Mouse (Mus musculus): Measurements from ENCODE around the gene Plac9a. TPM values are rescaled to one million over a fixed set of nuclear protein-coding genes. Genes with fewer than 3 reads are reported as not detected.
A peak's percentile ranks its signal among the peaks of the same experiment; 100 is the strongest.

Gene Plac9a
- polyA plus RNA-seq, 1 experiment = 0.10 TPM

DNA sequence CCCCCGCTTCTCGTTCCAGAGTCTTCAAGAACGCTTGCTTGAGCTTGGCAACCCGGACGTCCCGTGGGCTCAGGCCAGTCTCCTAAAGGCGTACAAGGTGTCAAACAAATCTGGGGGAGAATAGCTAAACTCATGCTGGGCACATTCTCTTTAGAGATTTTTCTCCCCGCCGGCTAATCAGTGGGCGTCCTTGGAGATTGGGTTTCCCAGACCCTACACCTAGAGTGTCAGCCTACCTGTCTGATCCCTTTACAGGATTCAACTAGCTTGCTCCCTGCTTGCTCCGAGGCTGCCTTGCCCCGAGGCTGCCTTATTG is 60.3 kb downstream of the Plac9a start:
- Histone ChIP-seq H3K36me3 (ENCODE audit: control insufficient read depth, insufficient read depth) (no peaks in the 10 kb centered on the region), H3K79me2 (ENCODE audit: control insufficient read depth, insufficient read depth) (peaks cover 46% of the 10 kb centered on the region), H3K4me2 (ENCODE audit: low read depth) (peak overlapping the region; percentile 74), H3K4me3 (peak overlapping the region; percentile 86), H3ac (ENCODE audit: control insufficient read depth, insufficient read length) (peak overlapping the region; percentile 36), H3K27me3 (ENCODE audit: control insufficient read depth, insufficient read depth, insufficient read length) (no peaks in the 10 kb centered on the region)
- TF ChIP-seq TCF12 (IDR thresholded peaks at IDR 0.05; ENCODE audit: insufficient read depth, poor library complexity, severe bottlenecking) = no peak
- TF ChIP-seq REST (IDR thresholded peaks at IDR 0.05; ENCODE audit: insufficient read depth, insufficient read length) = no peak
- TF ChIP-seq POLR2AphosphoS2 (IDR thresholded peaks at IDR 0.05; ENCODE audit: insufficient read length, low read depth) = no peak
- no peak for TF ChIP-seq MYOD1 (IDR thresholded peaks at IDR 0.05; ENCODE audit: control insufficient read depth in 1 of 3, insufficient read length in 2 of 3, low read depth in 2 of 3)
- no peak for TF ChIP-seq CEBPB (IDR thresholded peaks at IDR 0.05; ENCODE audit: insufficient read depth, poor library complexity, severe bottlenecking)
- TF ChIP-seq MAX (IDR thresholded peaks at IDR 0.05; ENCODE audit: low read depth) = no peak
- TF ChIP-seq USF1 (IDR thresholded peaks at IDR 0.05; ENCODE audit: low read depth) = no peak
- no peak for TF ChIP-seq TCF3 (IDR thresholded peaks at IDR 0.05; ENCODE audit: insufficient read length, low read depth)
- TF ChIP-seq SRF (IDR thresholded peaks at IDR 0.05; ENCODE audit: control insufficient read depth, insufficient read length, low read depth) = no peak
- TF ChIP-seq MYOG (IDR thresholded peaks at IDR 0.05; ENCODE audit: control insufficient read depth in 1 of 3, insufficient read depth in 1 of 3, insufficient read length in 2 of 3, low read depth in 2 of 3) = no peak

DNA sequence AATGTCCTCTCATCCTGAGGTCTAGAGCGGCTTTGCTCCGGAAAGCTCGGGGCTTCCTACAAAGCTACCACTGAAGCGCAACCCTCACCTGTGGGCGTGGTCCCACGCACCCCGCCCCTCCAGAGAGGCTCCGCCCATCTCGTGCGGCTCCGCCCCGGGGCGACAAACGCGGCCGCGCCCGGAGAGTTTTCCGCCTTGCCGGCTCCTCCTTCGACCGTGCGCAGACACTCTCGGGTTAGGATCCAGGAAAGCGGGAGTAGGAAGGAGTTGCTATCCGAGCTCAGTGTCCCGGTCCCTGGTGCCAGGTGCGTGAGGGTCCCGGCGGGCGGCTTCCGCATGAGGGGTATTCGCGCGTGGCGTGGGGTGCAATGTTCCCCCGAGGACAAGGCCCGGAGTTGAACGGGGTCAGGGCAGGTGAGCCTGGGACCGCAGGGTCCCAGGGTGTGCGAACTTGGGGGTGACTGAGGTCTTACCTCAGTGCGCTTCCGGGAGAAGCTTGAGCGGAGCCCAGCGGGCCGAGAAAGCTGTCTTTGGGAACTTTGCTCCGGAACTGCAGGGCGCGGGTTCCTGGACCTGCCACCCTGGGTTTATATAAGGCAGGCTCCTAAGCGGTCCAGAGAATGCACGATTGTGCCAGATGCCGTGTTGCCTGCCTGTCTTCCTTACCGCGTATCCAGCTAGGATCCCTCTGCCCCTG is 60.8 kb downstream of the Plac9a start, which contains the start of gene Anxa11:
TSS of gene Anxa11 (plus strand) at position 166 of the 697 bp plus-strand sequence.
- peak within 1 kb of the TSS; percentile 36 for H3ac ChIP-seq (ENCODE audit: control insufficient read depth, insufficient read length)
- peak within 1 kb of the TSS; percentile 86 for H3K4me3 ChIP-seq
- H3K79me2 ChIP-seq (ENCODE audit: control insufficient read depth, insufficient read depth) = peaks cover 42% of the 10 kb centered on the region
- TF ChIP-seq CEBPB (IDR thresholded peaks at IDR 0.05; ENCODE audit: insufficient read depth, poor library complexity, severe bottlenecking) (no peak), MYOD1 (IDR thresholded peaks at IDR 0.05; ENCODE audit: control insufficient read depth in 1 of 3, insufficient read length in 2 of 3, low read depth in 2 of 3) (no peak), TCF12 (IDR thresholded peaks at IDR 0.05; ENCODE audit: insufficient read depth, poor library complexity, severe bottlenecking) (no peak), E2F4 (IDR thresholded peaks at IDR 0.05; ENCODE audit: insufficient read depth) (no peak), TCF3 (IDR thresholded peaks at IDR 0.05; ENCODE audit: insufficient read length, low read depth) (no peak), SRF (IDR thresholded peaks at IDR 0.05; ENCODE audit: control insufficient read depth, insufficient read length, low read depth) (no peak), REST (IDR thresholded peaks at IDR 0.05; ENCODE audit: insufficient read depth, insufficient read length) (no peak), POLR2AphosphoS2 (IDR thresholded peaks at IDR 0.05; ENCODE audit: insufficient read length, low read depth) (peak; percentile 73), USF1 (IDR thresholded peaks at IDR 0.05; ENCODE audit: low read depth) (no peak), MAX (IDR thresholded peaks at IDR 0.05; ENCODE audit: low read depth) (no peak), MYOG (IDR thresholded peaks at IDR 0.05; ENCODE audit: control insufficient read depth in 1 of 3, insufficient read depth in 1 of 3, insufficient read length in 2 of 3, low read depth in 2 of 3) (peak in 1 of 3 experiments; percentile 26), POLR2A (IDR thresholded peaks at IDR 0.05; ENCODE audit: insufficient read length, low read depth) (peak; percentile 79)
- no peaks in the 10 kb centered on the region for H3K27me3 ChIP-seq (ENCODE audit: control insufficient read depth, insufficient read depth, insufficient read length)
- H3K36me3 ChIP-seq (ENCODE audit: control insufficient read depth, insufficient read depth) = no peaks in the 10 kb centered on the region
- H3K4me2 ChIP-seq (ENCODE audit: low read depth) = peak within 1 kb of the TSS; percentile 74

DNA sequence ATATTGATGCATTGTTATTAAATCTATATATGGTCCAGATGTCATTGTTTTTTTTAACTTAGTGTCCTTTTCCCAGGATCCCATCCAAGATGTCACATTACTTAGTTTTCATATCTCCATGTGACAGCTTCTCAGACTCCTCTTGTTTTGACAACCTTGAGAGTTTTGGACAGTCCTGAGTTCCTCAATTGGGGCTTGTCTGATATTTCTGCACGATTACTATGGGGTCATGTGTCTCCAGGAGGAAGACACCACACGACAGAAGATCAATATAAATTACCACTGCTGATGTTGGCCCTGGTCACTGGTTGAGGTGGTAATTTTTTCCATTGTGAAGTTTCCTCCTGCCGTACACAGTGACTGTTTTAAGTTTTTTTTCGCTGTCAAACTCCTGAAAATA is 61.3 kb downstream of the Plac9a start:
- H3ac ChIP-seq (ENCODE audit: control insufficient read depth, insufficient read length) = peak overlapping the region; percentile 36

DNA sequence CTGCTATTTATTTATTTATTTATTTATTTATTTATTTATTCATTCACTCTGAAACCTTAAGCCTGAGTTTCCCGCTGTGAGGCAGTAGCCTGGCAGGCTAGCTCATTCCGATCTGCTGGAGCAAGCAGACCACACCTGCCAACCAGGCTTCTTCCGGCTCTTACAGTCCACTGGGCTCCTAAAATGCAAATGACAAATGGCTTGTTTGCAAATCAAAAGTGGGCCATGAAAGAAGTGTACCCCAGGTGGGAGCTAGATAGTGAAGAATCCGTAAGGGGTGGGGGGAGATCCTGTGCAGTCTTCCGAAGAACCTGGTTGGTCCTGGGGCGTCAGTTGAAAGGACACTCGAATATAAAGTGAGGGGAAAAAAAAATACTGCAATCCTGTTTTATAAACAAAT is 61.9 kb downstream of the Plac9a start:
- H3K36me3 ChIP-seq (ENCODE audit: control insufficient read depth, insufficient read depth) = no peaks in the 10 kb centered on the region
- no peak overlapping the region for H3K4me2 ChIP-seq (ENCODE audit: low read depth)
- peaks cover 33% of the 10 kb centered on the region for H3K79me2 ChIP-seq (ENCODE audit: control insufficient read depth, insufficient read depth)
- H3K27me3 ChIP-seq (ENCODE audit: control insufficient read depth, insufficient read depth, insufficient read length) = no peaks in the 10 kb centered on the region
- no peak overlapping the region for H3ac ChIP-seq (ENCODE audit: control insufficient read depth, insufficient read length)
- H3K4me3 ChIP-seq = peak overlapping the region; percentile 86
- TF ChIP-seq CEBPB (IDR thresholded peaks at IDR 0.05; ENCODE audit: insufficient read depth, poor library complexity, severe bottlenecking) (no peak), MYOG (IDR thresholded peaks at IDR 0.05; ENCODE audit: control insufficient read depth in 1 of 3, insufficient read depth in 1 of 3, insufficient read length in 2 of 3, low read depth in 2 of 3) (no peak), MYOD1 (IDR thresholded peaks at IDR 0.05; ENCODE audit: control insufficient read depth in 1 of 3, insufficient read length in 2 of 3, low read depth in 2 of 3) (no peak), USF1 (IDR thresholded peaks at IDR 0.05; ENCODE audit: low read depth) (no peak), TCF12 (IDR thresholded peaks at IDR 0.05; ENCODE audit: insufficient read depth, poor library complexity, severe bottlenecking) (no peak), SRF (IDR thresholded peaks at IDR 0.05; ENCODE audit: control insufficient read depth, insufficient read length, low read depth) (no peak), REST (IDR thresholded peaks at IDR 0.05; ENCODE audit: insufficient read depth, insufficient read length) (no peak), E2F4 (IDR thresholded peaks at IDR 0.05; ENCODE audit: insufficient read depth) (no peak), MAX (IDR thresholded peaks at IDR 0.05; ENCODE audit: low read depth) (no peak), TCF3 (IDR thresholded peaks at IDR 0.05; ENCODE audit: insufficient read length, low read depth) (no peak), POLR2AphosphoS2 (IDR thresholded peaks at IDR 0.05; ENCODE audit: insufficient read length, low read depth) (no peak), POLR2A (IDR thresholded peaks at IDR 0.05; ENCODE audit: insufficient read length, low read depth) (no peak)

More for the DNA sequence above, 61.3 kb downstream of the Plac9a start:
- H3K36me3 ChIP-seq (ENCODE audit: control insufficient read depth, insufficient read depth) = no peaks in the 10 kb centered on the region
- peak overlapping the region; percentile 86 for H3K4me3 ChIP-seq
- H3K4me2 ChIP-seq (ENCODE audit: low read depth) = peak overlapping the region; percentile 74
- TF ChIP-seq CEBPB (IDR thresholded peaks at IDR 0.05; ENCODE audit: insufficient read depth, poor library complexity, severe bottlenecking) (no peak), TCF12 (IDR thresholded peaks at IDR 0.05; ENCODE audit: insufficient read depth, poor library complexity, severe bottlenecking) (no peak), E2F4 (IDR thresholded peaks at IDR 0.05; ENCODE audit: insufficient read depth) (no peak), MYOD1 (IDR thresholded peaks at IDR 0.05; ENCODE audit: control insufficient read depth in 1 of 3, insufficient read length in 2 of 3, low read depth in 2 of 3) (no peak), REST (IDR thresholded peaks at IDR 0.05; ENCODE audit: insufficient read depth, insufficient read length) (no peak), TCF3 (IDR thresholded peaks at IDR 0.05; ENCODE audit: insufficient read length, low read depth) (no peak)
- H3K79me2 ChIP-seq (ENCODE audit: control insufficient read depth, insufficient read depth) = peaks cover 36% of the 10 kb centered on the region
- no peaks in the 10 kb centered on the region for H3K27me3 ChIP-seq (ENCODE audit: control insufficient read depth, insufficient read depth, insufficient read length)

All from myocyte (in vitro differentiated cells).